Mouse (Mus musculus) stomach, postnatal 0 days (tissue): ENCODE results near the gene Mmachc.

Experiments used
- CTCF ChIP-seq: IDR thresholded peaks from 2 replicates; pipeline ENCODE4 v1.5.1; 2016; ENCODE audit warnings: antibody characterized with exemption, low read depth, mild to moderate bottlenecking, moderate library complexity
- EP300 ChIP-seq: optimal IDR thresholded peaks from 2 replicates; pipeline ENCODE3; 2016; ENCODE audit warnings: antibody characterized with exemption

GRCm38 (mm10) chr4:116703804-116704203 lies 4.4 kb downstream of the Mmachc start:
- TF ChIP-seq CTCF = peak; percentile 89
- no peak for TF ChIP-seq EP300
